In genomic region chr14:36652982-36653557, GRCm38 (mm10) we compare ENCODE assay signal across 9 mouse cellular contexts.
A peak's percentile ranks its signal among the peaks of the same experiment; 100 is the strongest.
DNase-seq lines count a peak whose midpoint lies in the region; ATAC-seq and TF ChIP-seq lines count a peak whose summit lies in the region.
"Had no signal": no experiment of that assay in that cellular context is flagged by ENCODE, and none has a peak within 500 bp of the region (broad histone marks: within the 10 kb centered on the region; RNA-seq: fewer than 3 reads in every experiment).

No protein-coding gene starts in this region.

- H3K9ac ChIP-seq in lung, postnatal 0 days (replicated peaks; ENCODE audit: low read depth), result no peak overlapping the region

- TF ChIP-seq EP300 in lung, postnatal 0 days (IDR thresholded peaks at IDR 0.05), result no peak

- no peak overlapping the region for H3K4me3 ChIP-seq in lung, postnatal 0 days (ENCODE audit: low read depth, low read length)
- H3K4me3 ChIP-seq: layer of hippocampus, adult 2 months had no signal

- no peaks in the 10 kb centered on the region for H3K4me1 ChIP-seq in lung, postnatal 0 days (ENCODE audit: insufficient read depth, low read depth, low read length)

- no peak overlapping the region for H3K4me2 ChIP-seq in lung, postnatal 0 days (replicated peaks; ENCODE audit: low read depth, low read length)

- H3K27ac ChIP-seq in lung, postnatal 0 days (ENCODE audit: low read length), result no peak overlapping the region
- H3K27ac ChIP-seq: layer of hippocampus, adult 2 months had no signal

- H3K27me3 ChIP-seq in lung, postnatal 0 days (replicated peaks; ENCODE audit: insufficient read depth, low read length), result no peaks in the 10 kb centered on the region

- no peak for ATAC-seq in lung, postnatal 0 days
- no peak for ATAC-seq in erythroid progenitor cell, adult 5-6 weeks (replicated peaks; ENCODE audit: low FRiP score, poor library complexity, severe bottlenecking)

- peak; percentile 17 for DNase-seq in left cerebral cortex, adult 11 months (ENCODE audit: low spot score)
- DNase-seq in left cerebral cortex, postnatal 36 days (ENCODE audit: low spot score in 2 of 2), result no peak
- peak; percentile 54 for DNase-seq in embryo, embryonic 11 days
- DNase-seq in layer of hippocampus, adult 9-10 months (ENCODE audit: low spot score), result peak; percentile 4
- peak; percentile 9 for DNase-seq in retina, postnatal 7 days (ENCODE audit: low read depth, low spot score)
- no peak for DNase-seq in yolk sac, embryonic 10.5 days (ENCODE audit: low spot score)
- DNase-seq in lung, postnatal 0 days (ENCODE audit: low spot score), result no peak

- 23% methylated on average over 6 of the region's 6 CpGs for whole genome bisulfite sequencing in lung, postnatal 0 days

- intact Hi-C loops in left cerebral cortex, postnatal 36 days (cut with DNase I), result no loop called here

- H3K9me3 ChIP-seq in lung, postnatal 0 days (ENCODE audit: low read length), result no peaks in the 10 kb centered on the region

- H3K36me3 ChIP-seq in lung, postnatal 0 days (ENCODE audit: insufficient read depth, low read length), result no peaks in the 10 kb centered on the region

- TF ChIP-seq CTCF in lung, postnatal 0 days (IDR thresholded peaks at IDR 0.05), result no peak

Comparison
In these comparisons a context has a peak if more than half of its experiments do, and no peak if none do; other contexts are left out.
1. DNase-seq: peak in left cerebral cortex, adult 11 months (single experiment), embryo, embryonic 11 days (single experiment), layer of hippocampus, adult 9-10 months (single experiment) and retina, postnatal 7 days (single experiment); none in left cerebral cortex, postnatal 36 days (0 of 2), yolk sac, embryonic 10.5 days (single experiment) and lung, postnatal 0 days (single experiment).